Mouse (Mus musculus): ENCODE measurements around the gene Pqlc2.

Pqlc2 gene

GRCm38 (mm10) chr4:139259302-139259871 is 51.1 kb downstream of the Pqlc2 start:
- no peak for DNase-seq

GRCm38 (mm10) chr4:139258621-139259301 is 51.7 kb downstream of the Pqlc2 start:
- no peak for DNase-seq

GRCm38 (mm10) chr4:139256708-139257107 is 53.8 kb downstream of the Pqlc2 start:
- no peak for DNase-seq

GRCm38 (mm10) chr4:139256146-139256545 is 54.4 kb downstream of the Pqlc2 start:
- no peak for DNase-seq

- DNase-seq, result peak; percentile 36 to 37
Observed at GRCm38 (mm10) chr4:139253206-139253605, 57.3 kb downstream of the Pqlc2 start.

GRCm38 (mm10) chr4:139252051-139252760 is 58.3 kb downstream of the Pqlc2 start:
- peak; percentile 71 to 87 for DNase-seq

GRCm38 (mm10) chr4:139250886-139251285 is 59.6 kb downstream of the Pqlc2 start:
- no peak for DNase-seq

GRCm38 (mm10) chr4:139250043-139250442 is 60.5 kb downstream of the Pqlc2 start:
- no peak for DNase-seq

- DNase-seq, result no peak
Observed at GRCm38 (mm10) chr4:139248736-139249135, 61.8 kb downstream of the Pqlc2 start.

- DNase-seq, result no peak
Observed at GRCm38 (mm10) chr4:139247966-139248365, 62.5 kb downstream of the Pqlc2 start.

GRCm38 (mm10) chr4:139246130-139246877 is 64.2 kb downstream of the Pqlc2 start:
- no peak for DNase-seq

- no peak for DNase-seq
Observed at GRCm38 (mm10) chr4:139245534-139245933, 65.0 kb downstream of the Pqlc2 start.

- no peak for DNase-seq
Observed at GRCm38 (mm10) chr4:139244766-139245165, 65.7 kb downstream of the Pqlc2 start.

GRCm38 (mm10) chr4:139244176-139244575 is 66.3 kb downstream of the Pqlc2 start:
- DNase-seq, result no peak
